Mouse (Mus musculus) CH12.LX (cell line): ENCODE data around the gene Arpp19. TPM values are rescaled to one million over a fixed set of nuclear protein-coding genes. Genes with fewer than 3 reads are reported as not detected.

ENCODE experiments used
- DNase-seq: peaks from one replicate; pipeline ENCODE4 v3.0.0-alpha.2; 2013; ENCODE audit errors: extremely low read depth
- H3K27ac ChIP-seq: 2 replicates; pipeline ENCODE4 v1.5.1; 2012; ENCODE audit warnings: low read depth, mild to moderate bottlenecking, control low read depth, moderate library complexity; ENCODE audit not compliant: insufficient read depth
- H3K27me3 ChIP-seq: replicated peaks from 2 replicates; pipeline ENCODE3; 2012; ENCODE audit warnings: inconsistent platforms
- H3K36me3 ChIP-seq, 2 experiments: replicated peaks in 1 of 2; 2 replicates each; pipeline versions ENCODE3 to v1.6.1; 2012; ENCODE audit warnings: inconsistent platforms in 1 of 2, low read length in 1 of 2, mild to moderate bottlenecking in 1 of 2, mixed read lengths in 1 of 2, moderate library complexity in 1 of 2; ENCODE audit not compliant: control insufficient read depth in 1 of 2, insufficient read depth in 1 of 2
- H3K4me1 ChIP-seq, 2 experiments: 2 replicates each; pipeline ENCODE4 v1.6.1; 2012; ENCODE audit warnings: inconsistent platforms in 1 of 2, moderate library complexity in 1 of 2; ENCODE audit not compliant: insufficient read depth in 2 of 2, control insufficient read depth in 1 of 2
- H3K4me2 ChIP-seq: 2 replicates; pipeline ENCODE4 v1.6.1; 2012; ENCODE audit warnings: low read depth, mild to moderate bottlenecking, control low read depth; ENCODE audit not compliant: poor library complexity, insufficient read depth, severe bottlenecking
- H3K4me3 ChIP-seq, 3 experiments: fragments of 150-350 bp in 1 of 3; sonication (generic) in 1 of 3; replicated peaks in 1 of 3; 2 replicates each; pipeline versions ENCODE3 to v1.5.1; 2011 to 2012; ENCODE audit warnings: low read depth in 2 of 3, low read length in 2 of 3, mild to moderate bottlenecking in 2 of 3, moderate library complexity in 2 of 3, control low read depth in 1 of 3, improper control_type of control experiment in 1 of 3, inconsistent platforms in 1 of 3, mixed read lengths in 1 of 3; ENCODE audit not compliant: poor library complexity in 1 of 3
- H3K79me2 ChIP-seq: replicated peaks from 2 replicates; pipeline ENCODE4 v1.6.1; 2012; ENCODE audit warnings: mild to moderate bottlenecking, moderate library complexity; ENCODE audit not compliant: control insufficient read depth, poor library complexity, insufficient read depth, severe bottlenecking; ENCODE audit errors: extremely low read depth
- H3K9ac ChIP-seq: 2 replicates; pipeline ENCODE4 v1.6.1; 2012; ENCODE audit warnings: low read depth, mild to moderate bottlenecking, control low read depth, moderate library complexity; ENCODE audit not compliant: insufficient read depth
- H3K9me3 ChIP-seq: replicated peaks from 2 replicates; pipeline ENCODE3; 2012; ENCODE audit warnings: low read length, inconsistent platforms, mixed read lengths
- BHLHE40 ChIP-seq: IDR thresholded peaks from 2 replicates; pipeline ENCODE4 v1.6.1; 2011; ENCODE audit warnings: mild to moderate bottlenecking, low read depth, low read length, improper control_type of control experiment
- CHD1 ChIP-seq: IDR thresholded peaks from 2 replicates; pipeline ENCODE4 v1.6.1; 2012; ENCODE audit warnings: low read depth, low read length, improper control_type of control experiment, inconsistent platforms
- CHD2 ChIP-seq: IDR thresholded peaks from 2 replicates; pipeline ENCODE4 v1.6.1; 2011; ENCODE audit warnings: low read length, improper control_type of control experiment
- E2F4 ChIP-seq: IDR thresholded peaks from 2 replicates; pipeline ENCODE4 v1.6.1; 2011; ENCODE audit warnings: low read depth, low read length, improper control_type of control experiment; ENCODE audit not compliant: insufficient replicate concordance
- ELF1 ChIP-seq: IDR thresholded peaks from 2 replicates; pipeline ENCODE4 v1.6.1; 2014; ENCODE audit warnings: low read depth, mild to moderate bottlenecking, inconsistent platforms, low read length, improper control_type of control experiment
- EP300 ChIP-seq: IDR thresholded peaks from 2 replicates; pipeline ENCODE4 v1.6.1; 2011; ENCODE audit warnings: low read length, improper control_type of control experiment
- GABPA ChIP-seq: IDR thresholded peaks from 2 replicates; pipeline ENCODE4 v1.6.1; 2012; ENCODE audit warnings: low read depth, low read length, improper control_type of control experiment, inconsistent platforms; ENCODE audit not compliant: insufficient replicate concordance
- HCFC1 ChIP-seq: IDR thresholded peaks from 2 replicates; pipeline ENCODE4 v1.6.1; 2012; ENCODE audit warnings: low read depth, mild to moderate bottlenecking, inconsistent platforms, low read length, improper control_type of control experiment
- IRF4 ChIP-seq: IDR thresholded peaks from 2 replicates; pipeline ENCODE4 v1.6.1; 2014; ENCODE audit warnings: low read depth, mild to moderate bottlenecking, inconsistent platforms, low read length, improper control_type of control experiment
- KAT2A ChIP-seq: IDR thresholded peaks from 2 replicates; pipeline ENCODE4 v1.6.1; 2012; ENCODE audit warnings: low read length, improper control_type of control experiment, inconsistent platforms; ENCODE audit not compliant: insufficient replicate concordance
- MAX ChIP-seq: IDR thresholded peaks from 2 replicates; pipeline ENCODE4 v1.6.1; 2011; ENCODE audit warnings: low read length, improper control_type of control experiment
- MAZ ChIP-seq: IDR thresholded peaks from 2 replicates; pipeline ENCODE4 v1.6.1; 2012; ENCODE audit warnings: low read depth, mild to moderate bottlenecking, inconsistent platforms, low read length, improper control_type of control experiment, moderate library complexity
- MEF2A ChIP-seq: IDR thresholded peaks from 2 replicates; pipeline ENCODE4 v1.6.1; 2014; ENCODE audit warnings: low read depth, mild to moderate bottlenecking, inconsistent platforms, low read length, improper control_type of control experiment, borderline replicate concordance
- MYC ChIP-seq: IDR thresholded peaks from 2 replicates; pipeline ENCODE4 v1.6.1; 2011; ENCODE audit warnings: low read depth, mild to moderate bottlenecking, improper control_type of control experiment, low read length
- NELFE ChIP-seq: IDR thresholded peaks from 2 replicates; pipeline ENCODE4 v1.6.1; 2011; ENCODE audit warnings: low read depth, low read length, improper control_type of control experiment
- PAX5 ChIP-seq: IDR thresholded peaks from 2 replicates; pipeline ENCODE4 v1.6.1; 2012; ENCODE audit warnings: low read length, inconsistent platforms, mixed read lengths
- POLR2A ChIP-seq: IDR thresholded peaks from 2 replicates; pipeline ENCODE4 v1.6.1; 2011; ENCODE audit warnings: low read depth, mild to moderate bottlenecking, improper control_type of control experiment, low read length
- POLR2AphosphoS2 ChIP-seq: IDR thresholded peaks from 2 replicates; pipeline ENCODE4 v1.6.1; 2011; ENCODE audit warnings: low read depth, low read length, improper control_type of control experiment
- RCOR1 ChIP-seq: conservative IDR thresholded peaks from 2 replicates; pipeline ENCODE4 v1.6.1; 2012; ENCODE audit warnings: low read depth, mild to moderate bottlenecking, inconsistent platforms, low read length, improper control_type of control experiment
- SMC3 ChIP-seq: IDR thresholded peaks from 2 replicates; pipeline ENCODE4 v1.6.1; 2011; ENCODE audit warnings: low read depth, low read length, improper control_type of control experiment
- TBP ChIP-seq: conservative IDR thresholded peaks from 2 replicates; pipeline ENCODE4 v1.6.1; 2011; ENCODE audit warnings: low read depth, low read length, improper control_type of control experiment
- TCF12 ChIP-seq: IDR thresholded peaks from 2 replicates; pipeline ENCODE4 v1.6.1; 2014; ENCODE audit warnings: low read depth, mild to moderate bottlenecking, inconsistent platforms, low read length, improper control_type of control experiment
- USF1 ChIP-seq: IDR thresholded peaks from 2 replicates; pipeline ENCODE4 v1.6.1; 2014; ENCODE audit warnings: low read depth, mild to moderate bottlenecking, inconsistent platforms, low read length, improper control_type of control experiment
- USF2 ChIP-seq: conservative IDR thresholded peaks from 2 replicates; pipeline ENCODE4 v1.6.1; 2011; ENCODE audit warnings: low read depth, low read length, improper control_type of control experiment
- ZKSCAN1 ChIP-seq: IDR thresholded peaks from 2 replicates; pipeline ENCODE4 v1.6.1; 2012; ENCODE audit warnings: low read depth, inconsistent platforms, low read length, improper control_type of control experiment, borderline replicate concordance
- ZNF384 ChIP-seq: IDR thresholded peaks from 2 replicates; pipeline ENCODE4 v1.6.1; 2012; ENCODE audit warnings: low read depth, low read length, improper control_type of control experiment, inconsistent platforms
- dilution Hi-C: fragments of 300-500 bp; cut with MboI; formaldehyde crosslinking; loops from 2 replicates; pipeline ENCODE4 v1.14.3; 2020; ENCODE audit warnings: low sequenced_read_pairs; ENCODE audit not compliant: extremely low pct_unique_long_range_greater_than_20kb, extremely low pct_ligation_motif_present
- in situ Hi-C: fragments of 300-500 bp; cut with MboI; formaldehyde crosslinking; loops from 3 replicates; pipeline ENCODE4 v1.14.3; 2019; ENCODE audit warnings: low sequenced_read_pairs, low pct_ligation_motif_present, low pct_unique_long_range_greater_than_20kb, mixed read lengths
- polyA plus RNA-seq: library from polyadenylated mRNA; unstranded; fragments of >175 nt; gene quantifications from 2 replicates; pipeline ENCODE4 v1.2.1, GENCODE M21; 2012; ENCODE audit warnings: low read depth; ENCODE audit not compliant: insufficient read length
- total RNA-seq, 2 experiments: library from RNA; depleted of rRNA; stranded (reverse); fragments of 300-350 nt in 1 of 2; fragments of >200 nt in 1 of 2; gene quantifications; 2 replicates each; pipeline ENCODE4 v1.2.3; 2012 to 2014

Gene Arpp19
- total and polyA plus RNA-seq, 3 experiments = 194 to 479 (median 244) TPM

DNA sequence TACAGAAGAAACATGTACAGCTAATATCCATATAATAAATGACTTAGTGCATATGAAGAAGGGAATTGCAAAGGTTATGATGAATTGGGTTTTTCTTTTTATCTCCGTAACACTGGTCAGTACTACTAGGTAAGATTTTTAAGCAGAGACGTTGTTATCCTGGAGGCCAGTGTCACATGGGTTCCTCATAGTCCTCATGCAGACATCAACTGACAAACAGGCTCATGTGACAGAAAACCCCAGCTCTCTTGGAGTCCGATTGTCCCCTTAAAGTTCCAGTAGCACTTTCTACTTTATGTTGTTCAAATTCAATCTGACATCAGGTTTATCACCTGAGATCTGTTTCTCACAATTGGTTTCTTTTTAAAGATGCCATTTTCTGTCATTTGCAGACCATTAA lies 51.9 kb downstream of the Arpp19 start:
- Histone ChIP-seq H3K4me2 (no peak overlapping the region), H3K27ac (no peak overlapping the region), H3K4me1 (peaks cover 14 to 79% of the 10 kb centered on the region in 2 experiments), H3K36me3 (peaks cover 0 to 11% of the 10 kb centered on the region in 2 experiments), H3K4me3 (no peak overlapping the region), H3K9ac (no peak overlapping the region), H3K9me3 (no peaks in the 10 kb centered on the region), H3K79me2 (peaks cover 58% of the 10 kb centered on the region), H3K27me3 (no peaks in the 10 kb centered on the region)
- no peak for DNase-seq
- dilution Hi-C loops = no loop called here
- no peak for TF ChIP-seq IRF4
- TF ChIP-seq USF2 = 0 out of 2 replicates have a peak, but pooled peaks have one; percentile 13
- TF ChIP-seq ZKSCAN1 = no peak
- TF ChIP-seq ZNF384 = no peak
- no peak for TF ChIP-seq KAT2A
- in situ Hi-C loops = no loop called here

DNA sequence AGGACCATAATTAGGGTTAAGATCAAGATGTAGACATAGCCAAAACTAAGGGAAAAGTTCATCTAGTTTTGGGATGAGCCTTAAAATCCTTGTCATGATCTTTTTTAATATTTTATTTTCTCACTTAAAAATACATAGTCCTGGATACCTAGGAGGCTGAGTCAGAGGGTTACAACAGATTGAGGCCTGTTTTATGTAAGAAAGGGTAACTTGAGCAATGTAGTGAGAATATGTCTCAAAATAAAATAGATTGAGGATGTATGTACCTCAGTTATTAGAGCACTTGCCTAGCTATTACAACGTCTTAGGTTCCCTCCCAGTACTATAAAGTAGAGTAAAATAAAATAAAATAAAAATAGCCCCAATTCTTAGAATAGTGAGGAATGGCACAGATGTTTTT lies 54.7 kb downstream of the Arpp19 start:
- TF ChIP-seq NELFE = no peak
- TF ChIP-seq USF1 = no peak
- no peak for TF ChIP-seq HCFC1
- TF ChIP-seq POLR2A = no peak
- TF ChIP-seq RCOR1 = no peak
- no peak for TF ChIP-seq SMC3
- TF ChIP-seq CHD2 = no peak
- no peak for TF ChIP-seq MYC
- TF ChIP-seq BHLHE40 = no peak
- no peak for TF ChIP-seq E2F4
- TF ChIP-seq MEF2A = no peak
- TF ChIP-seq, all 38 proteins: peak for 0
- H3K27ac ChIP-seq = no peak overlapping the region
- H3K4me1 ChIP-seq = peaks cover 12 to 76% of the 10 kb centered on the region in 2 experiments
- H3K9me3 ChIP-seq = no peaks in the 10 kb centered on the region
- in situ Hi-C loops = no loop called here
- no peak overlapping the region for H3K4me3 ChIP-seq
- H3K36me3 ChIP-seq = peaks cover 0 to 3% of the 10 kb centered on the region in 2 experiments
- dilution Hi-C loops = no loop called here
- no peak overlapping the region for H3K9ac ChIP-seq
- H3K79me2 ChIP-seq = peaks cover 53% of the 10 kb centered on the region
- H3K4me2 ChIP-seq = no peak overlapping the region; the same call in 1 of the 2 replicates
- H3K27me3 ChIP-seq = no peaks in the 10 kb centered on the region
- no peak for DNase-seq

DNA sequence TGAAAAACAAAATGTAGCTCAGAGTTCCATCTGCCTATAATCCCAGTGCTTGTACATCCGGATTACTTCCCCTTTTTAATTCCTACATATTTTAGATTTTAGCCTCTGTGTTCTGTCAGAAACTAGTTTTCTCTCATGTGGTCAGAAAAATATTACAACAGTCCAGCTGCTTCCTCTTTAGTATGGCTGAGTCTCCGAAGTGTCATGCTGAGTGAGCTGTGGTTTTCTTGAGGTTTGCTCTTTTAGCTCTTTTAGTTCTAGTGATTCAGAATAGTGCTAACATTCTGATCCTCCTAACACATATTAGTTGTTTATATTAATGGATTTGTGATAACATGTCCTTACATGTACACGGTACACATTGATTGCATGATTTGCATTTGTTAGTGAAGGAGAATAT lies 57.3 kb downstream of the Arpp19 start:
- Histone ChIP-seq H3K27ac (peak overlapping the region; percentile 14; the same call in 1 of the 2 replicates), H3K4me1 (peaks cover 15 to 79% of the 10 kb centered on the region in 2 experiments), H3K9ac (peak overlapping the region; percentile 78), H3K4me2 (peak overlapping the region; percentile 78; the same call in 1 of the 2 replicates), H3K36me3 (peaks cover 0 to 5% of the 10 kb centered on the region in 2 experiments), H3K27me3 (no peaks in the 10 kb centered on the region), H3K79me2 (peaks cover 56% of the 10 kb centered on the region), H3K9me3 (no peaks in the 10 kb centered on the region), H3K4me3 (peak overlapping the region in 1 of 3 experiments; percentile 18)
- dilution Hi-C loops (no loop called here), in situ Hi-C loops (no loop called here)
- DNase-seq = peak; percentile 74
- TF ChIP-seq CHD1 (peak; percentile 92; the same call in 1 of the 2 replicates), MAZ (no peak), HCFC1 (no peak), ELF1 (peak; percentile 28; the same call in 1 of the 2 replicates), EP300 (peak; percentile 96), USF1 (no peak), MEF2A (peak; percentile 74; the same call in 1 of the 2 replicates), MYC (peak; percentile 77), MAX (peak; percentile 55; the same call in 1 of the 2 replicates), NELFE (no peak), POLR2AphosphoS2 (no peak), TBP (0 out of 2 replicates have a peak, but pooled peaks have one; percentile 37), ZNF384 (no peak; the same call in 1 of the 2 replicates), BHLHE40 (peak; percentile 76), GABPA (no peak), IRF4 (peak; percentile 85), PAX5 (no peak), TCF12 (peak; percentile 81), CHD2 (peak; percentile 69)
